Mouse (Mus musculus) forebrain, embryonic 16.5 days (tissue): ENCODE measurements around the gene Prr12. TPM values are rescaled to one million over a fixed set of nuclear protein-coding genes. Genes with fewer than 3 reads are reported as not detected.

ENCODE experiments used
- ATAC-seq: fragments of 200-750 bp; cut with Nextera tagmentation; 2 replicates; pipeline ENCODE4 v1.8.0; 2017; ENCODE audit warnings: mild to moderate bottlenecking, moderate library complexity
- H3K27ac ChIP-seq: fragments of 300-500 bp; sonication (generic); 2 replicates; pipeline ENCODE4 v1.5.1; 2014; ENCODE audit warnings: low read length, control low read depth
- H3K27me3 ChIP-seq: fragments of 300-500 bp; sonication (generic); replicated peaks from 2 replicates; pipeline ENCODE4 v1.6.1; 2014; ENCODE audit warnings: low read length; ENCODE audit not compliant: control insufficient read depth, insufficient read depth
- H3K36me3 ChIP-seq: fragments of 300-500 bp; sonication (generic); 2 replicates; pipeline ENCODE4 v1.6.1; 2014; ENCODE audit not compliant: control insufficient read depth, insufficient read depth
- H3K4me1 ChIP-seq: fragments of 300-500 bp; sonication (generic); replicated peaks from 2 replicates; pipeline ENCODE4 v1.6.1; 2014; ENCODE audit warnings: low read length; ENCODE audit not compliant: control insufficient read depth, insufficient read depth
- H3K4me2 ChIP-seq: fragments of 300-500 bp; sonication (generic); 2 replicates; pipeline ENCODE4 v1.6.1; 2014; ENCODE audit warnings: mild to moderate bottlenecking, low read length, control low read depth
- H3K4me3 ChIP-seq: fragments of 300-500 bp; sonication (generic); replicated peaks from 2 replicates; pipeline ENCODE4 v1.5.1; 2014; ENCODE audit warnings: mild to moderate bottlenecking, low read length, control low read depth
- H3K9ac ChIP-seq: fragments of 300-500 bp; sonication (generic); replicated peaks from 2 replicates; pipeline ENCODE4 v1.6.1; 2014; ENCODE audit warnings: low read depth, low read length, control low read depth
- H3K9me3 ChIP-seq: fragments of 300-500 bp; sonication (generic); 2 replicates; pipeline ENCODE4 v1.6.1; 2016; ENCODE audit warnings: low read length; ENCODE audit not compliant: control insufficient read depth
- WGBS: fragments of 180-500 bp; shearing (Covaris S2); extraction: QIAGEN DNeasy Blood & Tissue Kit; methylation state at CpG from one replicate; pipeline ENCODE4 v1.1.7; 2014; 5-methylcytosine and 5-hydroxymethylcytosine counted together
- polyA plus RNA-seq: library from polyadenylated mRNA; unstranded; fragments of >200 nt; fragmentation: Nextera tagmentation; extraction: Ambion mirVana; gene quantifications from 2 replicates; pipeline ENCODE4 v1.2.1, GENCODE M21; 2015

Gene Prr12
- polyA plus RNA-seq, 1 experiment from 2014 or later, result 17.3 TPM

DNA sequence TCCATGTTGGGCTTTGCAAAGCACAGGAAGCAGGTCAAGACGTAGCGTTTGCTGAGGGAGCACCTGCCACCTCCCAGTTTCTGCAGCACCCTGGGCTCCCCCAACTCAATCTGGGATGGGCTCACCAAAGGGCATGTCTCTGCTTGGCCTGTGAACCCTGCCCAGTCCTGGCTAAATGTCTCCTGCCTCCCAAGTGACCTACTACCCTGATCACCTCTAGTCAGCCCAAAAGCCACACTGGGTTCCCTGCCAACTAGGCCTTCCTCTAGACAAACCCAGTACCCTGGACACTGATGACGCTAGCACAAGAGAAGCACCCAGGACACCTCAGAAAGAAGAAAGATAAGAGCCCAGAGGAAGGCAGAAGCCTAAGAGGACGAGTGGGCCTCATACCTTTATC lies 39.9 kb downstream of the Prr12 start:
- no peaks in the 10 kb centered on the region for H3K9me3 ChIP-seq
- H3K4me3 ChIP-seq, result no peak overlapping the region
- 88% methylated on average over 4 of the region's 4 CpGs for WGBS
- ATAC-seq, result no peak
- H3K4me2 ChIP-seq, result no peak overlapping the region
- 0 out of 2 replicates have a peak, but pooled peaks cover 2% of the 10 kb centered on the region for H3K27me3 ChIP-seq
- H3K27ac ChIP-seq, result no peak overlapping the region
- H3K4me1 ChIP-seq, result peaks cover 26% of the 10 kb centered on the region
- no peak overlapping the region for H3K9ac ChIP-seq
- H3K36me3 ChIP-seq, result peaks cover 21% of the 10 kb centered on the region

GRCm38 (mm10) chr7:45012011-45012410 lies 40.7 kb downstream of the Prr12 start:
- H3K36me3 ChIP-seq, result peaks cover 29% of the 10 kb centered on the region
- no peak overlapping the region for H3K27ac ChIP-seq
- no peaks in the 10 kb centered on the region for H3K9me3 ChIP-seq
- H3K4me1 ChIP-seq, result peaks cover 18% of the 10 kb centered on the region
- 98% methylated on average over 6 of the region's 6 CpGs for WGBS
- H3K27me3 ChIP-seq, result no peaks in the 10 kb centered on the region
- ATAC-seq, result no peak
- H3K9ac ChIP-seq, result no peak overlapping the region
- H3K4me3 ChIP-seq, result no peak overlapping the region
- H3K4me2 ChIP-seq, result no peak overlapping the region

DNA sequence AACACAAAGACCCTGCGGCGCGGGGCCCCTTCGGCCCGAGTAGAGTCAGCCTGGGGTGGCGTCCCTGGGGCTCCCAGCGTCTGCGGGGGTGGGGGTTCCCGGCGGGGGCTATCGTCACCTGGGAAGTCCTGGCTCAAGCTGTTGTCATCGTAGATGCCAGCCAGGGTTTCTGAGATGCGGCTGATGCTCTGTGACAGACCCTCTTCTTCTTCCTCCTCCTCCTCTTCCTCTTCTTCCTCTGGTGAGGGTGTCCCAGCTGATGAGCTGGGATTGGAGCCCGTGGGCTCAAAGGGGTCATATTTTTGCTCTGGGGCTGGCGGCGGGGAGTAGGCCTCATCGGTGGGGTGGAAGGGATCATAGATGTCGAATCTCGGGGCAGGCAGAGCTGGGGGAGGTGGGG lies 44.3 kb downstream of the Prr12 start:
- ATAC-seq, result no peak
- Histone ChIP-seq H3K27me3 (no peaks in the 10 kb centered on the region), H3K27ac (no peak overlapping the region), H3K4me2 (no peak overlapping the region), H3K9me3 (no peaks in the 10 kb centered on the region), H3K36me3 (peaks cover 53% of the 10 kb centered on the region), H3K4me1 (no peaks in the 10 kb centered on the region; the same call in 1 of the 2 replicates), H3K9ac (no peak overlapping the region), H3K4me3 (no peak overlapping the region)
- 94% methylated on average over 19 of the region's 19 CpGs for WGBS

DNA sequence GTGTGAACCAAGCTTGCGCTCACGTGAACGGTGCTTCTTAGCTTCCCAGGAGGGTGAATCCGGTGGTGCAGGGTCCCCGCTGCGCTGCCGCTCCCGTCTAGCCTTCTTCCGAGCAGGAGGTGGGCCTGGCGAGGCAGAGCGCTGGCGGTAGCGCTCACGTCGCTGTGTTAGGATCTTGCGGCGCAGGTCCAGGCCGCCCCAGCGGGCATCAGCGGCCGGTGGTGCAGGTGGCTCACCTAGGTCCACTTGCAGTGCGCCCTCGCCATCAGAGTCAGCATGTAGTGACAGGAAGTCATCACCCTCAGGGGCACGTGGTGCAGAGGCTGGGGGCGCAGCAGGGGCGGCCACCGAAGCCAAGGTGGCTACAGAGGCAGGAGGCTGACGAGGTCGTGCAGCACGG lies 44.8 kb downstream of the Prr12 start:
- H3K27ac ChIP-seq, result no peak overlapping the region
- no peak overlapping the region for H3K4me2 ChIP-seq
- no peak overlapping the region for H3K4me3 ChIP-seq
- no peaks in the 10 kb centered on the region for H3K4me1 ChIP-seq
- H3K27me3 ChIP-seq, result no peaks in the 10 kb centered on the region
- H3K9me3 ChIP-seq, result no peaks in the 10 kb centered on the region
- no peak for ATAC-seq
- H3K36me3 ChIP-seq, result peaks cover 57% of the 10 kb centered on the region
- WGBS, result 95% methylated on average over 30 of the region's 30 CpGs
- no peak overlapping the region for H3K9ac ChIP-seq

- no peaks in the 10 kb centered on the region for H3K9me3 ChIP-seq
- H3K4me1 ChIP-seq, result no peaks in the 10 kb centered on the region
- ATAC-seq, result no peak
- no peak overlapping the region for H3K9ac ChIP-seq
- peaks cover 56% of the 10 kb centered on the region for H3K36me3 ChIP-seq
- no peak overlapping the region for H3K27ac ChIP-seq
- WGBS, result 95% methylated on average over 29 of the region's 29 CpGs
- H3K4me3 ChIP-seq, result no peak overlapping the region
- no peaks in the 10 kb centered on the region for H3K27me3 ChIP-seq
- H3K4me2 ChIP-seq, result no peak overlapping the region
These were observed 45.5 kb downstream of the Prr12 start for GRCm38 (mm10) chr7:45007141-45007540.

GRCm38 (mm10) chr7:45006503-45006902 lies 46.2 kb downstream of the Prr12 start:
- H3K9ac ChIP-seq, result no peak overlapping the region
- no peaks in the 10 kb centered on the region for H3K4me1 ChIP-seq
- H3K36me3 ChIP-seq, result peaks cover 56% of the 10 kb centered on the region
- ATAC-seq, result no peak
- H3K4me3 ChIP-seq, result no peak overlapping the region
- H3K4me2 ChIP-seq, result no peak overlapping the region
- no peaks in the 10 kb centered on the region for H3K27me3 ChIP-seq
- 93% methylated on average over 11 of the region's 12 CpGs for WGBS
- no peak overlapping the region for H3K27ac ChIP-seq
- no peaks in the 10 kb centered on the region for H3K9me3 ChIP-seq

- Histone ChIP-seq H3K4me3 (no peak overlapping the region), H3K36me3 (peaks cover 60% of the 10 kb centered on the region), H3K9me3 (no peaks in the 10 kb centered on the region), H3K4me1 (no peaks in the 10 kb centered on the region), H3K27ac (no peak overlapping the region), H3K9ac (0 out of 2 replicates have a peak overlapping the region, but pooled peaks have one; percentile 17), H3K27me3 (no peaks in the 10 kb centered on the region), H3K4me2 (no peak overlapping the region)
- ATAC-seq, result no peak
- 89% methylated on average over 6 of the region's 6 CpGs for WGBS
These were observed 47.2 kb downstream of the Prr12 start for GRCm38 (mm10) chr7:45005321-45005992.

DNA sequence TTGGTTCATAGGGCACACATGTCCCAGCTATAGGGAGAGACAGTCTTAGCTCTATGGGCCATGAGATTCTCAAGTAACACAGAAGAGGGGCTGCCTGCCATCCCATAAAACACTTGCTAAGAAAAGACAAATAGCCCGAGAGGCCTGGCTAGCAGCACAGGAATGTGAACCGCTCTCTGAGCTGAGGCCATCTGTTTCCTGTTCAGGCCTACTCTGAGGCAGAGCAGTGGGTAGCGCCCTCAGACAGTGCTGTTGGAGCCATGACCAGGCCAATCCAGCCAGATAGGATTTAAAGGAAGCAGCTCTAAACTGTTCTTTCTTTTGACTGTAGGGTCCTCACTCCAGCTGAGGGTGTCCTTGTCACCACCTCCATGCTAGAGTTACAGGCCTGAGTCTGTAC lies 48.1 kb downstream of the Prr12 start:
- Histone ChIP-seq H3K4me1 (peaks cover 1% of the 10 kb centered on the region; the same call in 1 of the 2 replicates), H3K27me3 (no peaks in the 10 kb centered on the region), H3K9ac (no peak overlapping the region), H3K27ac (no peak overlapping the region), H3K9me3 (no peaks in the 10 kb centered on the region), H3K4me2 (no peak overlapping the region), H3K4me3 (no peak overlapping the region), H3K36me3 (peaks cover 63% of the 10 kb centered on the region)
- no peak for ATAC-seq
- WGBS, result 86% methylated on average over 3 of the region's 3 CpGs

- ATAC-seq, result no peak
- Histone ChIP-seq H3K36me3 (peaks cover 54% of the 10 kb centered on the region), H3K9ac (no peak overlapping the region), H3K27ac (no peak overlapping the region), H3K4me3 (no peak overlapping the region), H3K9me3 (no peaks in the 10 kb centered on the region), H3K4me1 (peaks cover 19% of the 10 kb centered on the region), H3K4me2 (no peak overlapping the region), H3K27me3 (no peaks in the 10 kb centered on the region)
- 92% methylated on average over 7 of the region's 7 CpGs for WGBS
These were observed 50.2 kb downstream of the Prr12 start for GRCm38 (mm10) chr7:45002440-45002839.
